Mouse (Mus musculus) heart, postnatal 4 days (tissue): Measurements from ENCODE around the gene Dcx. TPM values are rescaled to one million over a fixed set of nuclear protein-coding genes. Genes with fewer than 3 reads are reported as not detected.
A peak's percentile ranks its signal among the peaks of the same experiment; 100 is the strongest.

Experiments used
- DNase-seq: peaks from one replicate; pipeline ENCODE4 v3.0.0; 2021
- total RNA-seq, 2 experiments: library from RNA; stranded (reverse); gene quantifications; 2 replicates each; pipeline ENCODE4 v1.2.3; 2021

The Dcx gene
- total RNA-seq = under 1 TPM; 0.05 to 0.10 TPM

DNA sequence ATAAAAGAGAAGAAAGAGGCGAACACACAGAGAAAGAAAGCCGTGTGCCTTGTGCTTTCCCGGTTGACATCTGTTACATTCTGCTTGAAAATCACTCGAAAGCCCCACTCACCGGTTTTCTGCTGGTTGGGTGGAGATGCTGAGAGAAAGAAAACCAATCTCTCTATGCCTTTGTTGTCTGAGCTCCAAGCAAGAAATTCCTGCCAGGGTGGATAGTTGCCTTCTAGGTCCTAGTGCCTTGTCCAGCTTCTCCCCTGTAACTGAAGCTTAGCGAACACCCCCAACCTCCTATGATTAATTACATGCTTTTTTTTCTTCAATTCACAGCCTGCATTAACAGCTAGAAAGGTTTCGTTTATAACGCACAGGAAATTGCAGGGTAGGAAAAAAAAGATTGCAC, at the start of gene Dcx:
Dcx (minus strand) TSS at position 354 of the 400 bp plus-strand sequence.
- DNase-seq = no peak

DNA sequence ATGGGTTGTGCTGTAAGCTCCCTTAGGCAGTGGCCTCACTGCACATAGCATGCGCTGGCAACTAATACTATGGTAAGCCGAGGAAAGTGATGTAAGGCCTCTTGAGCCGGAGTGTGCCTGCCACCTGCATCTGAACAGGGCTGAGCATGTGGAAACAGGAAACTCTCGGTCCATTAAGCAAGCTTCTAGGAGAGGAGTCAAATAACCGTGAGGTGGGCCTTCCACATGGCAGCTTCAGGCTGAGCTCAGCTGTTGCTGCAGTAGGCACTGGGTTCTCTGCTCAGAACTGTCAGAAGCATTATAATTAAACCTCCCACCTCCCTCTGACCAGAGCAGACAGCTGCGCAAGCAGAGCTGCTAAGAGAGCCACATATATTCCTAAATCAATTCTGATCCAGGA, 33.1 kb upstream of the Dcx start:
- DNase-seq = no peak

DNA sequence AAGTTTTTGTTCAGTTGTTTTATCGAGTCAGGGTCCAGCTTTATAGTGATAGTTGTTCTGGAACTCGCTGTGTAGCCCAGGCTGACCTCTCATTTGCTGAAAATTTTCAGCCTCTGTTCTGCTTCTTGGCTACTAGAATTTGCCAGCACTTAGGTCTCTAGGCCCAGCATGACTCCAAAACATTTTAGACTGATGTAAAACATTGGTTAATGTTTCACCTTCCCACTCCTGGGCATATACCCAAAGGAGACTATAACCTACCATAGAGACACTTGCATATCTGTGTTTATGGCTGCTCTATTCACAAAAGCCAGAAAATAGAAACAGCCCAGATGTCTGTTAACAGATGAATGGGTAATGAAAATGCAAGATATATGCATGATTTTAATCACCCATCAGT, 560 bp upstream of the Dcx start:
- DNase-seq = no peak

DNA sequence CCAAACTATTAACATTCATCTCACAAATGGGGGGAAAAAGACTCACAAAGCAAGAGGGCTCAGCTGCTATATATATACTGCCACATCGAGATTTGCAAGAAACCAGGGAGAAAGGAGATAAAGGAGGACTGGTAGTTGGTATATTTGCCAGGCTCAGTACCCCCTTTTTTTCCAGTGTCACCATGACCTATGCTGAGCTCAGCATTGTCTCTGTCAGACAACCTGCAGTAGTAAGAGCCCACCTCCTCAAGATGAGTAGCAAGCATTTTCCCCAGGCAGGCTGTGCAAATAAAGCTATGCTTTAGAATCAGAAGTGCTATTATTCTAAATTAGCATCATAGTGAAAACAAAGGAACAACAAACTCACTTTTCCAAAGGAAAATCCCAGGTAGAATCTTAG, 581 bp downstream of the Dcx start:
- DNase-seq = no peak

DNA sequence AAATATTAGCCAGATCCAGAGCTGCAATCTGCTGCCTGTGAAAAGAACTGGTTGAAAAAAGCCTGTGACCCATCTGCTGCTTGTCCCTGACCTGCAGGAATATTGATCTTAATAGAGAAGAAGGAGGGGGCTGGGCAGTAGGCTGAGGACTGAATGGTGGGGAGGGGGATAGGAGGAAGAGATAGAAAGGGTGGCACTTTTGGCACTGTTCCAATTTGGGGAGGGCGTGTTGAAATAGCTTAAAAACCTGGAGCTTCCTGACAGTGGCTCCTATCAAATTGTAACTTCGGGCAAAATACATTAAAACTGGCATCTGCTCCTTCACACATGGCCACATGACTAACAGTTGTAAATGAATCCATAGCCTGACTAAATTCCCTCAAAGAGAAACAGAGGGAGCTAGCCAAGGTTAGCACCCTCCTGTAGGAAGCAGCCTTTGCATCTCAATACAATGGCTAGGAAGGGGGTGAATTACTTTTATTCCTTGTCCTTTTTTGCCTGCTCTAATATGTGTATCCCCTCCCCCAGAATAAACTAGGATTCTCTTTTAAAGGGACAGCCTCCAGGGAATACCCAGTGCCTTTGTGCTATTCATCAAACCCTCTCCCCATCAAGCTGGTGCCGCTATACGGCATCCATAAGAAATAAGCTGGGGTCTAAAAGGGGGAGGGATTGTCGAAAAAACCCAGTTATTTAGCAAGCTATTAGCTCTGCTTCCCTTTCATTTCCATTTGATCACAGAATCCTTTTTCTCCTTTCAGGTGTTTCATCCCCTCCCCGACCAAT, 1.5 kb downstream of the Dcx start:
- DNase-seq = no peak

DNA sequence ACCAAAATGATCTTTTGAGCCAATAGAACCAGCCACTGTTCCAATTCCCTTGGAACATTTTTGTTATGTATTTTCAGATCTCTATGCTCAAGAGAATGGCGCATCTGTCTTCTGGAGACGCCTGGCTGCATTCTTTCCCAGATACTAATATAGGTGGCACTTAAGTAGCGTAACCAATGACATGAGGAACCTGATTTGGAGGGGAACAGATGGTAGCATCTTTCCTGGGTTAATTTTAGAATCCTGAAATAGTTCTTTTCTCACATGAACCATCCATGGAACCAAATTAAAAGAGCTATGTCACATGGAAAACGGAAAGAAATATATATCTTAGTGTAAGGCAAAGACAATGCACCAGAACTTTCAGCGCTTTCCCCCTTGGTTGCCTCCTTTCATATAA, 11.0 kb downstream of the Dcx start:
- DNase-seq = no peak

DNA sequence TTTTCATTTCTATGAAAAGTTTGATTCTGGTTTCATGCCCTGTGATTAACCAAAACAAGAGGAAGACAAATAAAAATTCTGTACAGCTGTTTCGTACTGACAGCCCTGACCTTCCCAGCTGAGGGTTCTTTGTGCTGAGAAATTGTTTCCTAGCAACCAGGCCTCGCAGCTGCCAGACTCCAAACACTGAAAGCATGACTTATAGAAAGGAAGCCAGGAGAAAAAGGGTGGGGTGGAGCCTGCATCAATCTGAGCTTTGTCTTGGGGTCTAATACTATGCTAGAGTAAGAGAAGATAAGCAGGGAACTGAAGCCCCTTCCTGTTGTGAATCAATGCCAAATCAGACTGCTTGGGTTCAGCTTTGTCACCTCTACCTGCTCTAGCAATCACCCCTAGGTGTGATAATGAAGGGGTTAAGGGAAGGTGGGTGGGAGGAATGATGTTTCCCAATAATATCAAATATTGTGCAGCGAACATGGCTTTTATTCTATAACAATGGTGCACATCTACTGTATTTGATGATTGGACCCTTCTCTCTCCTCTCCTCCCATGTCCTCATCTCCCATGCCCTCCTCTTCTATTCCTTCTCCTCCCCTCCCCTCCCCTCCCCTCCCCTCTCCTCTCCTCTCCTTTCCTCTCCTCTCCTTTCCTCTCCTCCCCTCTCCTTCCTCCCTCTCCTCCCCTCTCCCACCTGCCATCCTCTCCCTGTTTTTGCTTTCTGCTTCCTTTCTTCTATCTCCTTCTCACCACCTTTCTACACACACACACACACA, 26.2 kb downstream of the Dcx start:
- no peak for DNase-seq

DNA sequence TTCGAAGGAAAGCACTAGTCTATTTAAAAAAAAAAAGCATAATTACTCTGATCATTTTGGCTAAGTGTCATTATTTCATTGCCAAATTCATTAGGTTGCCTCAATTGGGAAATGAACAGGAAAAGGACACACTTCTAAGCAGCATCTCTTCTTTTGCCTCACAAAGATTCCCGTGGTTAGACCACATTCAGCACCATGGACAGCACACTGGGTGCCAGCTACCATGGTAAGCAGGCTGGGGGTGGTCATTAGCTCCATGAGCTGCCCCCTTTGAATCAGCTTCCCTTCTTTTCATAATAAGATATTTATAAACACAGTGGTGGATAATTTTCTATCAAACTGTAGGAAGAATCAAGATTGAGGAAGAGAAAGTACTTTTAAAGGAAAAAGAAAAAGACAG, 28.4 kb downstream of the Dcx start:
- DNase-seq = peak; percentile 53

DNA sequence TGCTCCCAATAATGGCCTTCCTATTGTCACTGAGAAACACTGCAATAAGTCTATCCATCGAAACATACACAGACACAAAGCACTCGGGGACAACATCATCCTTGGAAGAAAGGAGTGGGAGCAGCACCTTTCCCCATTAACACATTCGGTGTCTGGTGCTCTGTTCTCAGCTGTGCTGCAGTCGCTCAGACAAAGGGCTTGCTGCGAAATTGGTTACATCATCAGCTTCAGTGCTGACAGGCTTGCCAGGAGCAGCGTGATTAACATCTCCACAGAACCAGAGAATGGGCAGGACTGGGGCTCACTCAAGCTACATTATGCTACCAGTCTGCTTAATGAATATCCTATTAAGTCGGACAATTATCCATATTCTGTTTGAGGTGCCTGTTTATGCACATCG, 30.8 kb downstream of the Dcx start:
- no peak for DNase-seq

DNA sequence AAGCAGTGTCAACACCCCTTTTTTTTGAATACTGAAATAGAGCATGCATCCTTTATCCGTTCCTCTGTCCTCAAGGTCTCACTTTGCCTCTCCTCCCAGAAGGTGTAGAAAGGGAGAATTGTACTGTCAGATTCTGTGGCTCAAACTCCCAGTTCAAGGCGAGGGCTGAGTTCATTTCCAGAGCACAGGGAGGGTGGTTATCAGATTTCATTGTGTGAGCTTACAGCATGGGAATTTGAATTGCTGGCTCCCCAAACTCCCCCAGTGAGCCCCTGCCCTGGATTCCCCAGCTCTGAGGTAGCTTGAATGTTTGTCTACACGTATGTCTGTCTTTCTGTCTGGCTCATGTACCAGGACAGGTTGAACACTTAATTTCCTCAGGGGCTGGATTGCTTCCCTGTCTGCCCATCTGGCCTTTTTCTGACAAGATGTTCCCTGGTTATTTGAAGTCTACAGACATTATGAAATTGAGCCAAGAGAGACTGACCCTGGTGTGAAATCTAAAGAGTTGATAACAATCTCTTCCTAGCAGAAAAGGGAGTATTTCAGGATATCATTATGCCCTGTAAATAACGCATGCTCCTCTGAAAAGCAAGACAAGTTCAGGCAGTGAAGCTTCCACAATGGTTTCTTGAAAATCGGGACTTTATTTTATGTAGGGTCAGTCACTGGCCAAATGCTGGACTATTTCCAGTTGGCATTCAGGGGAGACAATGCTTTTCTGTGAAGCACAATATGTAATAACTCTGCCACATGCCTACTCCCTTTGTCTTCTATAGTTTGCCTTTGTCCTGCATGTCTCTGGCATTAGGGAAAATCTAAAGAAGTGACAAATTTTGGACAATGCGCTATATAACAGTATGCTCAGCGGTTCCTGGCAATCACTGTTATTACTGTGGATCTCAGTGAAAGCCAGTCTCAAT, 35.5 kb downstream of the Dcx start:
- no peak for DNase-seq

DNA sequence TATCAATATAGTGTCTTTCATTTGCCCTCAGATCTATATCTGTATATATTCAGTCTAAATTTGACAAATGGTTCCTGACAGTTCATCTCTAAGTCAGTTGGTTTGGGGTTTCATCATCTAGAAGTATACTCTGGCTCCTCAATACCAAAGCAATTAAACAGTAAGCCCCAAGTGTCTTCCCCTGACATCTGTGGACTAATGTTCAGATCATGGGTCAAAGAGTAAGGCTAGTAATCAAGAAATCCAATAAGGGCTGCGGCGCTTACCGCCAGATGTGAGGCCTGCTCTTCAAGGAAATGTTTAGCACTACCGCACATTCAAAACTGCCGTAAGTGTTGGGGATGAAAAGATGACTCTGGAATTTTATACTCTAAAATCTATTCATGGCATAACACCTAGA, 36.2 kb downstream of the Dcx start:
- no peak for DNase-seq

DNA sequence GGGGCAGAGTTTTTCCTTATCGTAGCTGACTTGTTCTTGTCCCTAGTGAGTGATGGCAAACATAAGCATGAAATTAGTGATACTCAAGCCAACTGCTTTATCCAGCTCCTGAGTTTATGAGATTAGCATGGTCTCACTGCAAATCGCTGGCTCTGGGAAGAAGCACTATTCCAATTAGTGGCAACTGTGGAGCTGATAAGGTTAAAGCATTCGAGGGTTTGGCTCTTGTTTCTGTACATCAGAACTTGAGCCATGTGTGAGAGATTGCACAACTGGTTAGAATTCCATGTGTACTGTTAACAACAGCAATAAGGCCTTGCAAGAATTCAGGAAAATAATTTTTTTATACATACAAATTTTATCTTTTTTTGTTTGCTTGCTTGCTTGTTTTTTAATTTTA, 39.9 kb downstream of the Dcx start:
- DNase-seq = no peak

DNA sequence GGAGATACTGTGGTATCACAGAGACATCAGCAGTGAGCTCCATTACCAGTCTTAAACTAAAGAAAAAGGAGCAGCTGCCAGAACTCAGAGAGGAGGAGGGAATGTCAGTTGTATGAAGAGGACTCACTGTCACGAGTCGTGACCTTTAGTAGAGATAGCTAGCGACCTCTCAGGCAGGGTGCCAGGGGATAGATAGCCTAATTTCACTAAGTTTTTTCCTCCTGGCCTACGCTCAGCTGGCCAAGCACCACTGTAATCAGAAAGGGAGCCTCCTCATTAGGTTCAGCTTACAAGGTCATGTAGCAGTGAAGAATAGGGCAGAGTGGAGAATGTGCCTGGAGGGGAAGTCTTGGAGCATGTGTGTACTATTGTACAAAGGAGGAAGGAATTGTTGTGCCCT, 47.3 kb downstream of the Dcx start:
- DNase-seq = peak; percentile 64

DNA sequence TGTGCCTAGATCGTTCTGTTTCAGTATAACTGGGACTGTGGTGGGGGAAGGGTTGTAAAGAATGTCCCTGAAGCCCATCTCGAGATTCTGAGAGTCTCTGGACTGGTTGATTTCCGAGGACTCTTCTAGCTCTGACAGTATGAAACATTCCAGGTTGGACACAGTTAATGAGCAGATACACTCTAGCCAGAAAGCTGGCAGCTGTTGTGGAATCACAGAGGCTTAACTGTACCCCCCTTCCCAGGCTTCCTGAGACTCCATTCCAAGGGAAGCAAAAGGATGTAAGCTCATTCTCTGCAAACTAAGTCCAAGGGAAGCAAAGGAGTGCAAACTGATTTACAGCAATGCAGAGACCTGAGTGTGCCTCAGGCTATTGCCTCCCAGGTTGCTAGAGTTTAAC, 48.2 kb downstream of the Dcx start:
- DNase-seq = peak; percentile 18

DNA sequence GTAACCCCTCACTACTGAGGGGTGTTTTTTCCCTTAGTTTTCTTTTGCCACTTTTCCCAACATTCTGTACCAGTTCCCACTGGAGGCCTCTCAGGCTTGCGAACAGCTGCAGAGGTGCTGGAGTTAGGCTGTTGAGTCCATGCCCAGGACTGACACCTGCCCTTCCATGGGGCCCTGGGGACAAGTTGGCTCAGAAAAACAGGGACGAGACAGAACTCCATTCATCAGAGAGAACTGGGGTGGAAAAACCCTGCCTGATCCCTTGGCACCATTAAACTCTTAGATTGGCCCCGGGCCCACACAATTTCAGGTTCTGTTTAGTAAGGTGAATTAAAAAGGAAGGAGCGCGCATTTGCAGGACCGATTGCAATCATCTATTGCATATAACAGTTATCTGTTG, 48.8 kb downstream of the Dcx start:
- DNase-seq = no peak

DNA sequence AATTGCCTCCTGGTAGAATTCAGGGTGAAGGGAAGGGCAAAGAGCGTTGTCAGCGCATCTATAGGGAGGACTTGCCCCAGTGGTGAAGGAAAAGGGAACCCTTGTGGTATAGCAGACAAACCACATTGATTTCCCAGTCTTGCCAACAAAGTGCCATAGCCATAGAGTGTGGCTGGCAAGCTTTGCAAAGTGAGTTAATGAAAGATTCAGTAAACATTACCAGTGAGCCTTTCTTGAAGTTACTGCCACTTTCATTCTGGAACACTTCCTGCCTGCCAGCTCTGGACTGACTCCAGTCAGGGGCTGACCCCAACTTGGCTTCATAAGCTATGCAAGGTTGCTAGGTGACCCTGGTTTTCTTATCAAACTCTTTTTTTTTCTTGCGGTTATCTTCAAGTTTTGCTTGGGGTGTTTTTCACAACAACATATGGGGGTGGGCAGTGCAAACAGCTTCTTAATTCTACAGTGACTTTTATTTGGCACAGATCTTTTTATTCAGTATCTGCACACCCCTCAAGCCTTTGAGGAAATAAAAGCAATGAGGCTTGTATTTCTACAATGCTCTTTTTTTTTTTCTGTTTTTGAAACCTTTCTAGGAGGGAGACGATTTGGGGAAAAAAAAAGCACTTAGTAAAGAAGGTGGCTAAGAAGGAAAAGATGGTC, 51.2 kb downstream of the Dcx start:
- DNase-seq = peak; percentile 16

DNA sequence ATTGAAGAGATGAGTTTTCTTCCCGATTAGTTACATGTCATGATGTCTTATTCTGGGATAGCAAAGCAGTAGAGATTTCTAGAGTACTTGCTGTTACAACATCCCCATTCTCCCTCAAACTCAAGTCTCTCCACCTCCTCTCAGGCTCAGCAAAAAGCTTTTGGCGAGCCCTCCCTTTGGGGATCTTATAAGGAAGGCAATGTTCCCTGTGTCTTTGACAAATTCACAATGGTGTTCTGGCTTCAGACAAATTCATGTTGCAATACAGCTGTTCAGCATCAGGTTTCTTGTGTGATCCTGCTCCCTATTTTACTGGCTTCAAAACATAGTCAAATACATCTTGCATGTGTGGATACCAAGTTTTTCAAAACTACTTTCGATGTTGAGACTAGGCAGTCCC, 53.5 kb downstream of the Dcx start:
- no peak for DNase-seq

DNA sequence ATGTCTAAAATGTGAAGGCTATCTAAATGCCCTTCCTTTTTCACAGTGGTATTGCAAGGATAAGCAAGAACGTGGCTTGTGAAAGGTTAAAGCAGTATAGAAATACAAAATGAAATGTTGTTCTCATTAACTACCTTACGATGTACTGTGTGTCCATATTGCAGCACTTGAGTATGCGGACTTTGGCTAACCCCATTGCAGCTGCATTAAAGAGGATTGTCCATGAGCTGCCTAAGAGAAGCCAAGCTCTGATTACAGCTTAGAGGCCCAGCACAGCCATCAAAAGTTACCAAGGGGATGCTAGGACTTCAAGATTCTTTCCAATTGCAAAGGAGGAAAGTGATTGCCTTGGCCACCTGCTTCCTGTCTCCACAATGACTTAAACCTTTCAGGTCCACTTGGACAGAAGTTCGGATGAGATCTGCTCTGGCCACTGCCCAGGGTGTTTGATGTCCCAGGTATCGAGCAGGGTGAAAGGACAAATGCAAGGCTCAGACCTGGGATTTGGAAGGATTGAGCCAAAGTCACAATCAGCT, 65.9 kb downstream of the Dcx start:
- no peak for DNase-seq

DNA sequence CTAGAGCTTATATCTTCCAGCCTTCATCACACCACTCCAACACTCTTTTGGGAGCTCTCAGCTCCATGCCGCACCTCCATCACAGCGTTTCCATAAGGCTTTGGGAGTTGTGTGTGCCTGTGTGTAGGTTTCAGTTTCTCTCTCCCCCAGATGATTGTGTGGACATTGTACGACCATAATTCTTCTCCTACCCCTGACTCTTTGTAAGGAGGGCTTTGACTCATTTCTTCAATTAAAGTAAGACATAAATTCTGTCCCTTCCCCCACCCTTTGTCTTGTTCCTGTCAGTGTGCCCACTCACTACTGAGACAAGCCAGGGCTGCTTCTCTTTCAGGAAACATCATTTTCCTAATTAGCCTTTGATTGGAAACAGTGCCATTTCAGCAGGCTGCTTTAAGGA, 81.8 kb downstream of the Dcx start:
- DNase-seq = no peak

DNA sequence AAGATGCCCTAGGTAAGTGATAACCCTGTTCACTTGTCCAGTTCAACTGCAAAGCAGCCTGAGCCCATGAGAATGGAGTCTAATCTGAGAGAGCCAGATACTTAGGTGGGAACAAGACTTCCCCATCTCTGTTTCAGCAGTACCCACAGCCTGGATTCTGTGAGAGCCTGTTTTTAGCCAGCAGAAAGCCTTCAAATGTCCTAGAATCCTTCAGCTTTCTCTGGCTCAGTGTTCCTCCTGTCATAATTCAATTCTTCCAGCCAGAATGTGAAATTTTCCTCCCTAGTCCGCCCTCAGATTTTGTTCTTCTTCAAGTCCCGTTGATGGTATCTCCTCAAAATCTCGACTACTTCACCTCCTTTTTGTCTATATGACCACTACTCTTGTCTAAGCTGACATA, 83.1 kb downstream of the Dcx start:
- no peak for DNase-seq

DNA sequence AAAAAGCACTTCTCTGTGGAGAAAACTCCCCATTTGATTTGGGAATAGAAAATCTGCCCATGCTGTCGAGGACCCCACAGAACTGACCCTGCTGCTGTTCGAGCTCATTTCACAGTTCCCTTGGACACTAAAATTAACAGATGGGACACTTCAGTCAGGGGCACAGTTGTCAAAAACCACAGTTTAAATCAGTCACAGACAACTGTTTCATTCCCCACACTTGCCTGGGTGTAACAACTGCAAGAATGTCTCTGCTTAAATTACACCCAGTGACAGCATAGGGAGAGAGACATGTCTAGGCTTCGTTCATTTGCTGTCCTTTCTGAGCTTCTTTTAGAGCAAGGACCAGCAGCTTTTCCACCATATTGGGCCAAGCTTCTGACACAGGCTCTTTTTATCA, 86.5 kb downstream of the Dcx start:
- no peak for DNase-seq

DNA sequence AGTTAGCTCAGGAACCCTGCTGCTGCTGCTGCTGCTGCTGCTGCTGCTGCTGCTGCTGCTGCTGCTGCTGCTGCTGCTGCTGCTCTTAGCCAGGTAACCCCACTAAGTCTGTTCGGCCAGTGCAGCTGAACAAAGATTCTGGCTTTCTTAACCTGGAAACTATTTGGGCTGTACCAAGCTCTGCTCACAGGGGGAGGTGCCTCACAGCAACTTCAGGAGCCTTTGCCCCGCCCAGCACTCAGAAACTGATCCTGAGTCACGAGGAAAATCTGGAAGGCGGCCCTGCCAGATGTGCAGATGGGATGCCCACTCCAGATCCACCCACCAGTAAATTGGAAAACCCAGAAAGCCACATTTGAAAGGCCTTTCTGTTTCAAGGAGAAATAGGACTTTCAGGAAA, 105.9 kb downstream of the Dcx start, which contains the start of gene Capn6:
Capn6 (minus strand) TSS at position 203 of the 400 bp plus-strand sequence.
- peak; percentile 31 for DNase-seq
